Mouse (Mus musculus) limb, embryonic 13.5 days (tissue): ENCODE measurements around the gene Tmem223. TPM values are rescaled to one million over a fixed set of nuclear protein-coding genes. Genes with fewer than 3 reads are reported as not detected.
A peak's percentile ranks its signal among the peaks of the same experiment; 100 is the strongest.

Experiments
- ATAC-seq: fragments of 200-750 bp; cut with Nextera tagmentation; 2 replicates; pipeline ENCODE4 v1.8.0; 2017; ENCODE audit warnings: low read depth, moderate number of reproducible peaks, moderate TSS enrichment; ENCODE audit not compliant: low FRiP score
- H3K27ac ChIP-seq: fragments of 300-500 bp; sonication (generic); 2 replicates; pipeline ENCODE4 v1.5.1; 2015; ENCODE audit warnings: inconsistent platforms, mild to moderate bottlenecking, moderate library complexity
- H3K27me3 ChIP-seq: fragments of 300-500 bp; sonication (generic); 2 replicates; pipeline ENCODE4 v1.6.1; 2015; ENCODE audit warnings: mild to moderate bottlenecking, inconsistent platforms
- H3K36me3 ChIP-seq: fragments of 300-500 bp; sonication (generic); 2 replicates; pipeline ENCODE4 v1.6.1; 2015; ENCODE audit warnings: inconsistent platforms, mild to moderate bottlenecking, moderate library complexity
- H3K4me1 ChIP-seq: fragments of 300-500 bp; sonication (generic); 2 replicates; pipeline ENCODE4 v1.6.1; 2015; ENCODE audit warnings: inconsistent platforms
- H3K4me2 ChIP-seq: fragments of 300-500 bp; sonication (generic); replicated peaks from 2 replicates; pipeline ENCODE4 v1.6.1; 2015; ENCODE audit warnings: inconsistent platforms, mild to moderate bottlenecking, moderate library complexity
- H3K4me3 ChIP-seq: fragments of 300-500 bp; sonication (generic); 2 replicates; pipeline ENCODE4 v1.5.1; 2015; ENCODE audit warnings: moderate library complexity, mild to moderate bottlenecking, inconsistent platforms
- H3K9ac ChIP-seq: fragments of 300-500 bp; sonication (generic); 2 replicates; pipeline ENCODE4 v1.6.1; 2015; ENCODE audit warnings: mild to moderate bottlenecking, inconsistent platforms
- H3K9me3 ChIP-seq: fragments of 300-500 bp; sonication (generic); 2 replicates; pipeline ENCODE4 v1.6.1; 2016; ENCODE audit warnings: inconsistent platforms
- WGBS: fragments of 180-500 bp; shearing (Covaris S2); methylation state at CpG from one replicate; pipeline ENCODE4 v1.1.7; 2015; 5-methylcytosine and 5-hydroxymethylcytosine counted together
- polyA plus RNA-seq: library from polyadenylated mRNA; unstranded; fragments of >200 nt; fragmentation: Nextera tagmentation; extraction: Ambion mirVana; gene quantifications from 2 replicates; pipeline ENCODE4 v1.2.1, GENCODE M21; 2015

The Tmem223 gene
- polyA plus RNA-seq, 1 experiment from 2014 or later: 211 TPM

DNA sequence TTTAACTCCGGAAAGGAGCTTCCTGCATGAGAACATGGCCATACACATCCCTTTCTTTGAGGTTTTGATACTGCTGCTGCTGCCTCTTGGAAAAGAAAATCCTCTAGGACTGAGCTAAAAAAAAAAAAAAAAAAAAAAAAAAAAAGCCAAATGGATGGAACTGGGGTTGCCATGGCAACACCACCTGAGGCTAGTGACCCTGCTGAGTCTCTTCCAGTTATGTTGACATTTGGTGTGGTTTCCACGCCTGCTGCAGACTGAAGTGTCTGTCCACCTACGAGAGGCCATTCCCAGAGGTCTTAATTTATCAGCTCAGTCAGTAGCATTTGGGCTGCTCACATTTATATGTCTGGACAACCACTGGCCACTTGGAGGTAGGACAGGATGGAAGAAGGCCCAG is 17.7 kb downstream of the Tmem223 start:
- Histone ChIP-seq H3K27ac (no peak overlapping the region), H3K9ac (peak overlapping the region; percentile 48), H3K4me1 (peaks cover 8% of the 10 kb centered on the region), H3K27me3 (no peaks in the 10 kb centered on the region), H3K36me3 (peaks cover 35% of the 10 kb centered on the region), H3K9me3 (0 out of 2 replicates have a peak, but pooled peaks cover 6% of the 10 kb centered on the region), H3K4me2 (no peak overlapping the region), H3K4me3 (no peak overlapping the region)
- ATAC-seq: no peak
- WGBS: 21% methylated on average over 3 of the region's 3 CpGs

DNA sequence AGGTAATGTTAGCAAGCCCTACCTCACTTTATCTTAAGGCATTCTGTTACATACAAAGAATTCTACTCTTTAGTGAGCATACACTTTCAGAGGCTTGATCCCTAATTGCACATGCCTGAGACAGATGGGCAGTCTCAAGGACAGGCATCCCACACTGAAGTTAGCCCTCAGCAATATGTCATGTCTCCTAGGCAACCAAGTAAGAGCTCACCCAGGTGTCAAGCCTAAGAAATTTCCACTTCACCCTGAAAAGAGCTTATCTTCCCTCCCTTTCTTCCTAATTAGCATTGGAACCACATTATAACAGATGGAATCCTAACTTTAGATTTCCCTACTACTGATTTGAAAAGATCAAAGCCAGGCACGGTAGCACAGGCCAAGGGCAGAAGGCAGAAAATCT is 18.4 kb downstream of the Tmem223 start:
- Histone ChIP-seq H3K4me2 (no peak overlapping the region), H3K4me1 (peaks cover 8% of the 10 kb centered on the region), H3K9ac (0 out of 2 replicates have a peak overlapping the region, but pooled peaks have one; percentile 48), H3K27ac (no peak overlapping the region), H3K36me3 (peaks cover 35% of the 10 kb centered on the region), H3K9me3 (0 out of 2 replicates have a peak, but pooled peaks cover 7% of the 10 kb centered on the region), H3K4me3 (no peak overlapping the region), H3K27me3 (no peaks in the 10 kb centered on the region)
- ATAC-seq: no peak
- 49% methylated on average over 1 of the region's 1 CpGs for WGBS

- H3K9ac ChIP-seq: peak overlapping the region; percentile 35; the same call in 1 of the 2 replicates
- H3K27me3 ChIP-seq: no peaks in the 10 kb centered on the region
- peaks cover 44% of the 10 kb centered on the region for H3K36me3 ChIP-seq
- H3K4me1 ChIP-seq: peaks cover 5% of the 10 kb centered on the region
- H3K4me3 ChIP-seq: no peak overlapping the region
- H3K9me3 ChIP-seq: 0 out of 2 replicates have a peak, but pooled peaks cover 7% of the 10 kb centered on the region
- 80% methylated on average over 7 of the region's 7 CpGs for whole genome bisulfite sequencing
- 0 out of 2 replicates have a peak overlapping the region, but pooled peaks have one; percentile 6 for H3K27ac ChIP-seq
- H3K4me2 ChIP-seq: no peak overlapping the region
- no peak for ATAC-seq
Observed at GRCm38 (mm10) chr19:8790171-8790570, 19.4 kb downstream of the Tmem223 start.

GRCm38 (mm10) chr19:8798264-8798946 is 27.6 kb downstream of the Tmem223 start, which contains the start of gene Polr2g:
Gene Polr2g, minus strand, starts transcription at chr19:8798577.
- Histone ChIP-seq H3K27ac (peak within 1 kb of the TSS; percentile 63; the same call in 1 of the 2 replicates), H3K36me3 (peaks cover 33% of the 10 kb centered on the region), H3K9ac (peak within 1 kb of the TSS; percentile 87), H3K4me2 (peak within 1 kb of the TSS; percentile 82), H3K9me3 (0 out of 2 replicates have a peak, but pooled peaks cover 2% of the 10 kb centered on the region), H3K27me3 (no peaks in the 10 kb centered on the region), H3K4me3 (peak within 1 kb of the TSS; percentile 81), H3K4me1 (peaks cover 20% of the 10 kb centered on the region)
- under 1% methylated on average over 25 of the region's 25 CpGs for WGBS
- ATAC-seq: peak; percentile 79

DNA sequence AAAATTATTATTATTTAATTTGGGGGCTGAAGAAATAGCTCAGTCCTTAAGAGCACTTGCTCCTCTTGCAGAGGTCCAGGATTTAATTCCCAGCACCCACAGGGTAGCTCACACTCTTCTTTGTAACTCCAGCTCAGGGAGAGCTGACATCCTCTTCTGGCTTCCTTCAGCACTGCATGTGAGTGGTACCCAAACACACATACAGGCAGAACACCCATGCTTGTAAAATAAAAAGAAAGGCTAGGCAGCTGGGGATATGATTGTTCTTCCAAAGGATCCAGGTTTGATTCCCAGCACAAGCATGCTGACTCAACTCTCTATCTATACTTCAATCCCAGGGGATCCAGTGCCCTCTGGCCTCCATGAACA is 28.1 kb downstream of the Tmem223 start:
- ATAC-seq: no peak
- H3K27me3 ChIP-seq: no peaks in the 10 kb centered on the region
- H3K36me3 ChIP-seq: peaks cover 33% of the 10 kb centered on the region
- H3K9me3 ChIP-seq: no peaks in the 10 kb centered on the region
- H3K4me3 ChIP-seq: peak overlapping the region; percentile 81
- H3K4me2 ChIP-seq: peak overlapping the region; percentile 82
- peaks cover 21% of the 10 kb centered on the region for H3K4me1 ChIP-seq
- H3K27ac ChIP-seq: no peak overlapping the region
- no peak overlapping the region for H3K9ac ChIP-seq

DNA sequence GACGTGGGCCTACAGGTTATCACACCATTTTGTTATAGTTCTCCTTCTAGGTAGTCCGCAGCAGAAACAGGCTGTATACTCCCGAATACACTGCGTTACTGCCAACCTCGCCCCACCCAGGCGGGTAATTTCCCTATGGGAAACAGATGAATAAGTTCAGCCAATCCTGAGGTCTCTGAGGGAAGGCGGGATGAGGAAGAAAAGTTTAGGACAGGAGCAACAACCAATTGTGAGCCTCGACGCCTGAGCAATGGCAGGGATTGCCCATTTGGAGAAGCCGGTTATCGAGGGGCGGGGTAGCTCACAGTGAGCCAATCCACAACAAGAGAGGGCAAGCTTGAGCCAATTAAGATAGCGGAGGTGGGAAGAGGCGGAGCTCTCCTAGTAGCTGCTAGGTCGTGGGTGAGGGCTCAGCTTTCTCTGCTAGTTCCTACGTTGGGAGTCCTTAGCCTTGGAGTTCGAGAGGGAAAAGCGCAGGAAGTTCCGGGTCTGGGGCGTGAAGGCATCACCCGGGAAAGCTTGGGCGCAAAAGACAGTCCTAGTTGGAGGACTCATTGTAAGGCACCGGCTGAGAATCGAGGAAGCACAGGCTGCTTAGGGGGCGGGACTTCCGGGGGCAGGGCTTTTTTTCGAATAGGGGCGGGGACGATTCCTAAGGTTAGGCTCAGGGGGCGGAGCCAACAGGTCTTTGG is 31.5 kb downstream of the Tmem223 start, which contains the start of gene Zbtb3:
Gene Zbtb3 (plus strand): TSS at position 426 of the 692 bp plus-strand sequence.
- Histone ChIP-seq H3K36me3 (peaks cover 37% of the 10 kb centered on the region), H3K9ac (peak within 1 kb of the TSS; percentile 61), H3K4me2 (peak within 1 kb of the TSS; percentile 73), H3K9me3 (no peaks in the 10 kb centered on the region), H3K27me3 (no peaks in the 10 kb centered on the region), H3K4me3 (peak within 1 kb of the TSS; percentile 56), H3K27ac (peak within 1 kb of the TSS; percentile 84), H3K4me1 (peaks cover 18% of the 10 kb centered on the region)
- under 1% methylated on average over 30 of the region's 30 CpGs for WGBS
- ATAC-seq: peak; percentile 97

- Histone ChIP-seq H3K4me2 (peak overlapping the region; percentile 73), H3K9ac (no peak overlapping the region), H3K4me1 (peaks cover 12% of the 10 kb centered on the region), H3K9me3 (no peaks in the 10 kb centered on the region), H3K27ac (peak overlapping the region; percentile 84; the same call in 1 of the 2 replicates), H3K4me3 (peak overlapping the region; percentile 56), H3K27me3 (no peaks in the 10 kb centered on the region), H3K36me3 (peaks cover 48% of the 10 kb centered on the region)
- ATAC-seq: no peak
- WGBS: 92% methylated on average over 9 of the region's 9 CpGs
Observed at GRCm38 (mm10) chr19:8803204-8803780, 32.5 kb downstream of the Tmem223 start.

GRCm38 (mm10) chr19:8803879-8804660 is 33.3 kb downstream of the Tmem223 start:
- ATAC-seq: no peak
- Histone ChIP-seq H3K27ac (no peak overlapping the region), H3K9me3 (no peaks in the 10 kb centered on the region), H3K4me3 (no peak overlapping the region), H3K4me2 (no peak overlapping the region), H3K27me3 (no peaks in the 10 kb centered on the region), H3K36me3 (peaks cover 54% of the 10 kb centered on the region), H3K9ac (no peak overlapping the region), H3K4me1 (peaks cover 12% of the 10 kb centered on the region)
- 92% methylated on average over 11 of the region's 11 CpGs for WGBS

DNA sequence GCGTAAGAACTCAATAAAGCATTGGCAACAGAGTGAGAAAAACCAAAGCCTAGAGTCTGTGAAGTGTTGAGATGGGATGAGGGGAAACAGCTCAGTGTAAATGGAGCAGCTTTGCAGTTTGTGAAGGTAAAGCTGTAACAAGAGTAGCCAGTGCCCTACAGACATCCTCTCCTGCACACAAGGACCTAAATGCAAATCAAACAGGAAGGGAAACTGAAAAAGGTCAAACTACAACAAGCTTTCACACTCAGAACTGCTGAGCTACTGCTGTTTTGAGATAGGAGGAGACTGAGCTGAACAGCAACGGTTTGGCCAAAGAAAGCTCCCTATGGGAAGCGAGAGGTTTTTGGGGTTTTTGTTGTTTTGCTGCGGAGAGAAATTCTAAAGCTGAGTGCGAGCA is 36.0 kb downstream of the Tmem223 start:
- no peak overlapping the region for H3K4me2 ChIP-seq
- H3K4me1 ChIP-seq: peaks cover 9% of the 10 kb centered on the region
- no peaks in the 10 kb centered on the region for H3K9me3 ChIP-seq
- WGBS: 97% methylated on average over 5 of the region's 5 CpGs
- ATAC-seq: no peak
- H3K9ac ChIP-seq: no peak overlapping the region
- no peak overlapping the region for H3K27ac ChIP-seq
- no peaks in the 10 kb centered on the region for H3K27me3 ChIP-seq
- no peak overlapping the region for H3K4me3 ChIP-seq
- peaks cover 75% of the 10 kb centered on the region for H3K36me3 ChIP-seq

DNA sequence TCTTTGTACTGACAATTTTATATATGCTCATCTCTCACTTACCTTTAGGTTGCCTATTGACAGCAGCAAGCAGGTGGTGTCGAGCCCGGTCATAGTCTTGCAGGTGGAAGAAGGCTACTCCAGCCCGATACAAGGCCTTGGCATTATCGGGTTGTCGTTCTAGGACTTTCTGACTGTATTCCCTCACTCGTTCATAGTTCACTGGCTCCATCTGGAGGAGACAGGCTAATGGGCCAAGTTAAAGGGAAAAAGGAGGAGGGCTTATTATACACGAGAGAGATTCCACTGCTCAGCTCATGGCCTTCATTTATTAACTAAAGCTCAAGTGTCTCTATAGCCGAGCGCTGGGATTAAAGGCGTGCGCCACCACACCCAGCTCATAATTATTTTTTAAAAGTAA is 45.0 kb downstream of the Tmem223 start:
- WGBS: 84% methylated on average over 11 of the region's 11 CpGs
- Histone ChIP-seq H3K27ac (no peak overlapping the region), H3K4me2 (no peak overlapping the region), H3K36me3 (peaks cover 56% of the 10 kb centered on the region), H3K9ac (no peak overlapping the region), H3K4me3 (no peak overlapping the region), H3K9me3 (no peaks in the 10 kb centered on the region), H3K4me1 (peaks cover 28% of the 10 kb centered on the region), H3K27me3 (no peaks in the 10 kb centered on the region)
- no peak for ATAC-seq

- 78% methylated on average over 3 of the region's 3 CpGs for WGBS
- peaks cover 34% of the 10 kb centered on the region for H3K4me1 ChIP-seq
- peak overlapping the region; percentile 53 for H3K9ac ChIP-seq
- no peaks in the 10 kb centered on the region for H3K27me3 ChIP-seq
- H3K36me3 ChIP-seq: peaks cover 46% of the 10 kb centered on the region
- ATAC-seq: no peak
- peak overlapping the region; percentile 16 for H3K4me3 ChIP-seq
- no peak overlapping the region for H3K27ac ChIP-seq
- no peaks in the 10 kb centered on the region for H3K9me3 ChIP-seq
- H3K4me2 ChIP-seq: peak overlapping the region; percentile 85
Observed at GRCm38 (mm10) chr19:8817001-8817400, 46.2 kb downstream of the Tmem223 start.
